Mouse (Mus musculus): ENCODE measurements around the gene Atxn2. TPM values are rescaled to one million over a fixed set of nuclear protein-coding genes. Genes with fewer than 3 reads are reported as not detected.

Atxn2 gene
- polyA plus RNA-seq, 1 experiment from 2014 or later: 75.2 TPM

GRCm38 (mm10) chr5:121811485-121811931, 100.4 kb downstream of the Atxn2 start:
- peaks cover 25% of the 10 kb centered on the region for H3K36me3 ChIP-seq (ENCODE audit: control insufficient read depth, insufficient read depth, low read length)
- H3K9ac ChIP-seq (ENCODE audit: low read depth, low read length): no peak overlapping the region
- no peak overlapping the region for H3K27ac ChIP-seq (ENCODE audit: low read depth, low read length)
- DNase-seq (ENCODE audit: low spot score): no peak
- no peak overlapping the region for H3K4me2 ChIP-seq (replicated peaks; ENCODE audit: low read depth, low read length)
- 94% methylated on average over 5 of the region's 5 CpGs for WGBS
- no peak overlapping the region for H3K4me3 ChIP-seq (ENCODE audit: low read depth, low read length)
- H3K9me3 ChIP-seq (ENCODE audit: control insufficient read depth, low read length): no peaks in the 10 kb centered on the region
- no peaks in the 10 kb centered on the region for H3K4me1 ChIP-seq (replicated peaks; ENCODE audit: control insufficient read depth, insufficient read depth, low read length)
- no peaks in the 10 kb centered on the region for H3K27me3 ChIP-seq (ENCODE audit: control insufficient read depth, insufficient read depth, low read length)
- ATAC-seq (ENCODE audit: low FRiP score): no peak

- 90% methylated on average over 7 of the region's 7 CpGs for WGBS
These were observed 101.5 kb downstream of the Atxn2 start for GRCm38 (mm10) chr5:121812526-121813243.

DNA sequence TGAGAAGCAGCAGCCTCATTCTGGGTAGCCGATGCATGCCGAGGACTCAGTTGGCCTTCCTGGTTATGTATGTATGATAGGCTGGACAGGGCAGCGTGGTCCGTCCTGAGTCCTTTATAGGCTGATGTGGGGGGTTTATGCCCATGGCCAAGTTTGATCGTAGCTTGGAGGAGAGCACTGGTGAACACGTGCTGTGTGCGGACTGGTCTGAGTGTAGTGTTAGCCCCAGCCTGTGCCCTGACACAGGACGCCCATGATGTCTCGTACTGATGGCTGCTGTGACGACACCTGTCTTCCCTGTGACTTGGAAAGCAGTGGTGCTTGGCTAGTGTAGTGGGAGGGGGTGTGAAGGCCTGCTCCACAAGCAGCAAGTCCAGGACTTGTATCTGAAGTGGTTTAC, 102.6 kb downstream of the Atxn2 start:
- DNase-seq (ENCODE audit: low spot score): no peak
- Histone ChIP-seq H3K36me3 (ENCODE audit: control insufficient read depth, insufficient read depth, low read length) (peaks cover 33% of the 10 kb centered on the region), H3K4me1 (replicated peaks; ENCODE audit: control insufficient read depth, insufficient read depth, low read length) (no peaks in the 10 kb centered on the region), H3K9me3 (ENCODE audit: control insufficient read depth, low read length) (no peaks in the 10 kb centered on the region), H3K4me3 (ENCODE audit: low read depth, low read length) (no peak overlapping the region), H3K27ac (ENCODE audit: low read depth, low read length) (no peak overlapping the region), H3K9ac (ENCODE audit: low read depth, low read length) (no peak overlapping the region), H3K27me3 (ENCODE audit: control insufficient read depth, insufficient read depth, low read length) (no peaks in the 10 kb centered on the region), H3K4me2 (replicated peaks; ENCODE audit: low read depth, low read length) (no peak overlapping the region)
- ATAC-seq (ENCODE audit: low FRiP score): no peak
- WGBS: 95% methylated on average over 10 of the region's 10 CpGs

More at GRCm38 (mm10) chr5:121812526-121813243, 101.5 kb downstream of the Atxn2 start:
- Histone ChIP-seq H3K27ac (ENCODE audit: low read depth, low read length) (no peak overlapping the region), H3K9me3 (ENCODE audit: control insufficient read depth, low read length) (no peaks in the 10 kb centered on the region), H3K4me3 (ENCODE audit: low read depth, low read length) (no peak overlapping the region), H3K9ac (ENCODE audit: low read depth, low read length) (no peak overlapping the region), H3K4me1 (replicated peaks; ENCODE audit: control insufficient read depth, insufficient read depth, low read length) (no peaks in the 10 kb centered on the region), H3K36me3 (ENCODE audit: control insufficient read depth, insufficient read depth, low read length) (peaks cover 33% of the 10 kb centered on the region), H3K4me2 (replicated peaks; ENCODE audit: low read depth, low read length) (no peak overlapping the region), H3K27me3 (ENCODE audit: control insufficient read depth, insufficient read depth, low read length) (no peaks in the 10 kb centered on the region)
- no peak for DNase-seq (ENCODE audit: low spot score)
- no peak for ATAC-seq (ENCODE audit: low FRiP score)

GRCm38 (mm10) chr5:121815067-121815466, 103.9 kb downstream of the Atxn2 start:
- DNase-seq (ENCODE audit: low spot score) (peak; percentile 63), ATAC-seq (ENCODE audit: low FRiP score) (no peak)
- H3K27ac ChIP-seq (ENCODE audit: low read depth, low read length): no peak overlapping the region
- no peaks in the 10 kb centered on the region for H3K9me3 ChIP-seq (ENCODE audit: control insufficient read depth, low read length)
- H3K4me1 ChIP-seq (replicated peaks; ENCODE audit: control insufficient read depth, insufficient read depth, low read length): no peaks in the 10 kb centered on the region
- no peak overlapping the region for H3K4me2 ChIP-seq (replicated peaks; ENCODE audit: low read depth, low read length)
- H3K9ac ChIP-seq (ENCODE audit: low read depth, low read length): no peak overlapping the region
- no peak overlapping the region for H3K4me3 ChIP-seq (ENCODE audit: low read depth, low read length)
- no peaks in the 10 kb centered on the region for H3K27me3 ChIP-seq (ENCODE audit: control insufficient read depth, insufficient read depth, low read length)
- peaks cover 33% of the 10 kb centered on the region for H3K36me3 ChIP-seq (ENCODE audit: control insufficient read depth, insufficient read depth, low read length)
- WGBS: 78% methylated on average over 3 of the region's 3 CpGs

GRCm38 (mm10) chr5:121815867-121816380, 104.8 kb downstream of the Atxn2 start:
- Histone ChIP-seq H3K9me3 (ENCODE audit: control insufficient read depth, low read length) (no peaks in the 10 kb centered on the region), H3K9ac (ENCODE audit: low read depth, low read length) (no peak overlapping the region), H3K27ac (ENCODE audit: low read depth, low read length) (no peak overlapping the region), H3K27me3 (ENCODE audit: control insufficient read depth, insufficient read depth, low read length) (no peaks in the 10 kb centered on the region), H3K4me2 (replicated peaks; ENCODE audit: low read depth, low read length) (no peak overlapping the region), H3K36me3 (ENCODE audit: control insufficient read depth, insufficient read depth, low read length) (peaks cover 33% of the 10 kb centered on the region), H3K4me3 (ENCODE audit: low read depth, low read length) (no peak overlapping the region), H3K4me1 (replicated peaks; ENCODE audit: control insufficient read depth, insufficient read depth, low read length) (no peaks in the 10 kb centered on the region)
- no peak for DNase-seq (ENCODE audit: low spot score)
- no peak for ATAC-seq (ENCODE audit: low FRiP score)
- 92% methylated on average over 8 of the region's 8 CpGs for WGBS

GRCm38 (mm10) chr5:121816611-121817010, 105.5 kb downstream of the Atxn2 start:
- H3K4me3 ChIP-seq (ENCODE audit: low read depth, low read length): no peak overlapping the region
- H3K4me2 ChIP-seq (replicated peaks; ENCODE audit: low read depth, low read length): no peak overlapping the region
- no peaks in the 10 kb centered on the region for H3K27me3 ChIP-seq (ENCODE audit: control insufficient read depth, insufficient read depth, low read length)
- H3K9ac ChIP-seq (ENCODE audit: low read depth, low read length): no peak overlapping the region
- peaks cover 27% of the 10 kb centered on the region for H3K36me3 ChIP-seq (ENCODE audit: control insufficient read depth, insufficient read depth, low read length)
- ATAC-seq (ENCODE audit: low FRiP score): no peak
- no peak overlapping the region for H3K27ac ChIP-seq (ENCODE audit: low read depth, low read length)
- no peaks in the 10 kb centered on the region for H3K9me3 ChIP-seq (ENCODE audit: control insufficient read depth, low read length)
- DNase-seq (ENCODE audit: low spot score): no peak
- 98% methylated on average over 2 of the region's 2 CpGs for WGBS
- no peaks in the 10 kb centered on the region for H3K4me1 ChIP-seq (replicated peaks; ENCODE audit: control insufficient read depth, insufficient read depth, low read length)

- Histone ChIP-seq H3K27me3 (ENCODE audit: control insufficient read depth, insufficient read depth, low read length) (no peaks in the 10 kb centered on the region), H3K4me1 (replicated peaks; ENCODE audit: control insufficient read depth, insufficient read depth, low read length) (no peaks in the 10 kb centered on the region), H3K4me2 (replicated peaks; ENCODE audit: low read depth, low read length) (no peak overlapping the region), H3K9me3 (ENCODE audit: control insufficient read depth, low read length) (no peaks in the 10 kb centered on the region), H3K4me3 (ENCODE audit: low read depth, low read length) (no peak overlapping the region), H3K9ac (ENCODE audit: low read depth, low read length) (no peak overlapping the region), H3K27ac (ENCODE audit: low read depth, low read length) (no peak overlapping the region), H3K36me3 (ENCODE audit: control insufficient read depth, insufficient read depth, low read length) (peaks cover 19% of the 10 kb centered on the region)
- WGBS: 91% methylated on average over 9 of the region's 9 CpGs
- ATAC-seq (ENCODE audit: low FRiP score): no peak
- no peak for DNase-seq (ENCODE audit: low spot score)
These were observed 106.4 kb downstream of the Atxn2 start for GRCm38 (mm10) chr5:121817551-121817950.

DNA sequence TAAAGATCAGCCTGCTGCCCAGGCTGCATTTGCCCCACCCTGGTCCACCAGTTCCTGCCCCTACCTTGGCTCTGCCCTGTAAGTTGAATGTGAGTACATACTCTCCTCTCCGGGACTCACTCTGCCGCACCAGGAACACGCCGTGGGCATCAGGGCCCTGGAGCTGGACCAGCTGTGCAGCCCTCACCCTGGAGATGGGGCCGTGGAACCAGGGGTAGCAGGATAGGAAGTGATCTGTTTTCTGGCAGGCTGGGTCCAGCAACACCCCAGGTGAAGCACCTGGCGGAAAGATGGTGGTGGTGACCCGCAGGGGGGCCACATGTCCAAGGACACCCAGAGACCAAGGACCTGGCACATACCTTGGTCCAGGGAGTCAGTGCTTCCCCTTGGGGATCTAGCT, 107.3 kb downstream of the Atxn2 start:
- Histone ChIP-seq H3K4me3 (ENCODE audit: low read depth, low read length) (no peak overlapping the region), H3K4me2 (replicated peaks; ENCODE audit: low read depth, low read length) (no peak overlapping the region), H3K4me1 (replicated peaks; ENCODE audit: control insufficient read depth, insufficient read depth, low read length) (no peaks in the 10 kb centered on the region), H3K27me3 (ENCODE audit: control insufficient read depth, insufficient read depth, low read length) (no peaks in the 10 kb centered on the region), H3K36me3 (ENCODE audit: control insufficient read depth, insufficient read depth, low read length) (peaks cover 12% of the 10 kb centered on the region), H3K9me3 (ENCODE audit: control insufficient read depth, low read length) (no peaks in the 10 kb centered on the region), H3K27ac (ENCODE audit: low read depth, low read length) (no peak overlapping the region), H3K9ac (ENCODE audit: low read depth, low read length) (no peak overlapping the region)
- no peak for ATAC-seq (ENCODE audit: low FRiP score)
- DNase-seq (ENCODE audit: low spot score): no peak
- 96% methylated on average over 7 of the region's 7 CpGs for WGBS

- ATAC-seq (ENCODE audit: low FRiP score) (no peak), DNase-seq (ENCODE audit: low spot score) (no peak)
- H3K9me3 ChIP-seq (ENCODE audit: control insufficient read depth, low read length): no peaks in the 10 kb centered on the region
- H3K27ac ChIP-seq (ENCODE audit: low read depth, low read length): no peak overlapping the region
- H3K4me3 ChIP-seq (ENCODE audit: low read depth, low read length): no peak overlapping the region
- no peaks in the 10 kb centered on the region for H3K4me1 ChIP-seq (replicated peaks; ENCODE audit: control insufficient read depth, insufficient read depth, low read length)
- H3K4me2 ChIP-seq (replicated peaks; ENCODE audit: low read depth, low read length): no peak overlapping the region
- H3K36me3 ChIP-seq (ENCODE audit: control insufficient read depth, insufficient read depth, low read length): peaks cover 11% of the 10 kb centered on the region
- 92% methylated on average over 4 of the region's 4 CpGs for WGBS
- no peak overlapping the region for H3K9ac ChIP-seq (ENCODE audit: low read depth, low read length)
- H3K27me3 ChIP-seq (ENCODE audit: control insufficient read depth, insufficient read depth, low read length): no peaks in the 10 kb centered on the region
These were observed 107.7 kb downstream of the Atxn2 start for GRCm38 (mm10) chr5:121818862-121819261.

Data from hindbrain, embryonic 11.5 days (tissue).